Mouse (Mus musculus): Measurements from ENCODE around the gene Tgm6. TPM values are rescaled to one million over a fixed set of nuclear protein-coding genes. Genes with fewer than 3 reads are reported as not detected.

Gene Tgm6
- polyA plus RNA-seq (2015; fragmentation: Nextera tagmentation; extraction: Ambion mirVana) = not detected in 2 replicates

DNA sequence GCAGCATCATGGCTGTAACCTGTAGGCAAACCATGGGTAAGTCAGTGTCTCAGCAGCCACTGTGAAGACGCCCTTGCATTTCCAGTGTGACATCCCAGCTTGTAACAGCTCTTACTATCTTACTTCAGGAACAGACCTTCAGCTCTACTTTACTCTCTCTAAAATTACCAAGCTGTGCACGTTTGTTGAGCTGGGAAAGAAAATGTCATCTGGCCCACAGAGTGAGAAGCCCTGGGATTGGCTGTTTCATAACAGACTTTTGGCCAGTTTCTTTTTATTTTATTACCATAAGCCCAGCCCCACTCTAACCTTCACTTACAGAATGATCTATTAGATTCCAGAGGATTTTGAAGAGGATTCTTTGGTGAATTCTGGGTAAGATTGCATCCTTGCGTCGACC is at the start of gene Tgm6:
Tgm6 (plus strand) TSS at position 301 of the 400 bp plus-strand sequence.
- Histone ChIP-seq H3K4me2 (no peak within 1 kb of the TSS), H3K27me3 (replicated peaks) (no peaks in the 10 kb centered on the region), H3K27ac (replicated peaks) (peak within 1 kb of the TSS; percentile 58), H3K9me3 (no peaks in the 10 kb centered on the region), H3K4me1 (peaks cover 23% of the 10 kb centered on the region), H3K36me3 (no peaks in the 10 kb centered on the region), H3K4me3 (no peak within 1 kb of the TSS), H3K9ac (no peak within 1 kb of the TSS)
- WGBS = 60% methylated on average over 4 of the region's 4 CpGs
- ATAC-seq (ENCODE audit: extremely low read depth, insufficient number of reproducible peaks, low FRiP score, low TSS enrichment) = no peak

DNA sequence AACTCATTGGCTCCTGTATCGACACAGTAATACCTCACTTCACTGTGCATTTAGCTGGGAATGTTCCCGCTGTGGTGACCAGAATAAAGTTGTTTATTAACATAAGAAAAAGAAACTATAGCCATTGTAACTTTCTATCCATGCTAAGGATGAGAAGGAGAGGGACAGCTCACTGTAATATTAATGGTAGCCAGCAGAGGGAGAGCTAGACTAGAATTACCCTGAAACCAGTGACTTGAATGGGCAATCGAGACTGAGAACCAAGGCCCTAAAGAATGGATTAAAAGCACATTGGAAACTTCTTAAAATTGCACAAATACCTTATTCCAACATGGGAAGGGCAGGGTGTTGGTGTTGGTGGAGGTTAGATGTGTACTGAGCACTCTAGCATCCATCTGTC is 44.0 kb upstream of the Tgm6 start:
- no peaks in the 10 kb centered on the region for H3K27me3 ChIP-seq (replicated peaks)
- no peak overlapping the region for H3K9ac ChIP-seq
- no peaks in the 10 kb centered on the region for H3K36me3 ChIP-seq
- no peaks in the 10 kb centered on the region for H3K4me1 ChIP-seq
- WGBS = 25% methylated on average over 3 of the region's 3 CpGs
- H3K27ac ChIP-seq (replicated peaks) = no peak overlapping the region
- no peak overlapping the region for H3K4me2 ChIP-seq
- no peaks in the 10 kb centered on the region for H3K9me3 ChIP-seq
- ATAC-seq (ENCODE audit: extremely low read depth, insufficient number of reproducible peaks, low FRiP score, low TSS enrichment) = no peak
- no peak overlapping the region for H3K4me3 ChIP-seq

DNA sequence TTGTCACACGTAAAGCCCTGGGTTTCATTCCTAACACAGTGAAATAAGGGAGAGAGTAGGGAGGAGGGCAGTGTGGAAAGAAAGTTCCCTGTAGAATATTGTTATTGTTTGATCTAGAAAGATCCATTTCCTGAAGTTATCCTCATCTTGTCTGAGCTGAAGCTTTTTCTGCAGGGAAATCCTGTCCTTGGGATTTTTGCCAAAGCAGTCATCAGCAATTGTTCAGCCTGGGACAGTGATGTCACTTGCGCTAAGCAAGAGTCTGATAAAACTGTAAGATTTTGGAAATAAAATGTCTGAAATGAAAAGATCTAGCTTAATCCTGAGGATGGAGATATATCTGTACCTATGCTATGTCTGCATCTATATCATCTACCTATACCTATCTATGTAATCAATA is 41.8 kb upstream of the Tgm6 start:
- Histone ChIP-seq H3K4me3 (no peak overlapping the region), H3K27me3 (replicated peaks) (no peaks in the 10 kb centered on the region), H3K36me3 (no peaks in the 10 kb centered on the region), H3K9ac (no peak overlapping the region), H3K4me2 (no peak overlapping the region), H3K9me3 (no peaks in the 10 kb centered on the region), H3K4me1 (no peaks in the 10 kb centered on the region), H3K27ac (replicated peaks) (no peak overlapping the region)
- 69% methylated on average over 2 of the region's 2 CpGs for WGBS
- no peak for ATAC-seq (ENCODE audit: extremely low read depth, insufficient number of reproducible peaks, low FRiP score, low TSS enrichment)

DNA sequence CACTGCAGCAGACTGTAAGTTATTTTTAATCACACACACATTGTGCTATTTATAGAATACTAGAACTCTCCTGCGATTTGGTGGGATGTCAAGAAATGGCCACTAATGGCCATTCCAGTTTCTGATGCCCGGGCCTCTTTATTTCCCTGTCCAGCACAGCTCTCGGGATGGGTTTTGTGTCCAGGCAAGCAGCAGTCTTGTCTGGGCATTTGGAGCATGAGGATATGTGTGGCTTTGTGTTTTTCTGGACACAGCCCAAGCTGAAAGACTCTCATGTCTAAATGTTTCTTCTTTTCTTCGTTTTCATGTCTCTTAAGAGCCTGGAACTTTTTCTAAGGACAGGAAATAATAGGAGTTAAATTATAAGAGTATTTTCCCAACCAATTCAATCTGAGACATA is 588 bp downstream of the Tgm6 start:
- Histone ChIP-seq H3K4me1 (peaks cover 23% of the 10 kb centered on the region), H3K4me2 (no peak overlapping the region), H3K36me3 (no peaks in the 10 kb centered on the region), H3K9ac (no peak overlapping the region), H3K4me3 (no peak overlapping the region), H3K27ac (replicated peaks) (peak overlapping the region; percentile 58), H3K27me3 (replicated peaks) (no peaks in the 10 kb centered on the region), H3K9me3 (no peaks in the 10 kb centered on the region)
- no peak for ATAC-seq (ENCODE audit: extremely low read depth, insufficient number of reproducible peaks, low FRiP score, low TSS enrichment)
- whole genome bisulfite sequencing = 45% methylated on average over 4 of the region's 4 CpGs

DNA sequence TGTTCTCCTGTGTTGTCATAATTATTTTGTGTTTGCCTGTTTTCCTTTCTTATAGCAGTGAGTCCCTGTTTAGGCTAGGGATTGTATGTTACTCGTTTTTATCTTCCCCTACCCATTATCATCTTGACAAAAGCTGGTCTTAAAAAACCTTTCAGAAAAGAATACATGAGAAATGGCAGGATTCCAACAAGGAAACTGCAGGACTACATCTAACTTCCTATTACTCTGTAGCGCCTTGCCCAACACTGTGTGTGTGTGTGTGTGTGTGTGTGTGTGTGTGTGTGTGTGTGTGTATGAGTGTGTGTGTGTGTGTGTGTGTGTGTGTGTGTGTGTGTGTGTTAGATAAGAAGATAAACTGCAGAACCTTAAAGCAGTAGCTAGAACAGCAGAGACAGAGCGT is 1.2 kb downstream of the Tgm6 start:
- peaks cover 23% of the 10 kb centered on the region for H3K4me1 ChIP-seq
- no peaks in the 10 kb centered on the region; the same call in 1 of the 2 replicates for H3K27me3 ChIP-seq (replicated peaks)
- ATAC-seq (ENCODE audit: extremely low read depth, insufficient number of reproducible peaks, low FRiP score, low TSS enrichment) = no peak
- no peak overlapping the region for H3K4me3 ChIP-seq
- WGBS = 34% methylated on average over 3 of the region's 3 CpGs
- H3K4me2 ChIP-seq = no peak overlapping the region
- H3K9ac ChIP-seq = no peak overlapping the region
- H3K27ac ChIP-seq (replicated peaks) = peak overlapping the region; percentile 58; the same call in 1 of the 2 replicates
- no peaks in the 10 kb centered on the region for H3K9me3 ChIP-seq
- H3K36me3 ChIP-seq = no peaks in the 10 kb centered on the region

DNA sequence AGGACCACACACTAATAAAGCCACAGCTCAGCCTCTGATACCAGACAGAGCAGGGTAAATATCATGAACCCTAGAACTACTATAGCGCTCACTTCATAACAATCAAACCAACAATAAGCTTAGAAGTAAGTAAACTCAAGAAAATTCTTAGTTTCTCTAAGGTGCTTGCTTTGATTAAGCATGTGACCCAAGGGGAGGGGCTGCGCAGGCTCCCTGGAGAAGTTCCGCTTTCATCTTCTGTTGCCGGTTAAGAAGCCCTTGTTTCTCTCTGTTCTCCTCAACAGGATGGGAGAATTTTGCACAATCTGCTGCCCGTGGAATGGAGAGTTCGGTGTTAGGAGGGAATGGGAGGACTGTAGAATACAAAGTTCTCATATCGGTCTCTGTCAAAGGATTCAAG is 6.4 kb downstream of the Tgm6 start:
- Histone ChIP-seq H3K36me3 (no peaks in the 10 kb centered on the region), H3K9me3 (no peaks in the 10 kb centered on the region), H3K4me3 (no peak overlapping the region), H3K27ac (replicated peaks) (no peak overlapping the region), H3K4me2 (no peak overlapping the region), H3K9ac (no peak overlapping the region), H3K27me3 (replicated peaks) (peaks cover 13% of the 10 kb centered on the region; the same call in 1 of the 2 replicates), H3K4me1 (peaks cover 7% of the 10 kb centered on the region)
- 73% methylated on average over 7 of the region's 7 CpGs for WGBS
- no peak for ATAC-seq (ENCODE audit: extremely low read depth, insufficient number of reproducible peaks, low FRiP score, low TSS enrichment)

DNA sequence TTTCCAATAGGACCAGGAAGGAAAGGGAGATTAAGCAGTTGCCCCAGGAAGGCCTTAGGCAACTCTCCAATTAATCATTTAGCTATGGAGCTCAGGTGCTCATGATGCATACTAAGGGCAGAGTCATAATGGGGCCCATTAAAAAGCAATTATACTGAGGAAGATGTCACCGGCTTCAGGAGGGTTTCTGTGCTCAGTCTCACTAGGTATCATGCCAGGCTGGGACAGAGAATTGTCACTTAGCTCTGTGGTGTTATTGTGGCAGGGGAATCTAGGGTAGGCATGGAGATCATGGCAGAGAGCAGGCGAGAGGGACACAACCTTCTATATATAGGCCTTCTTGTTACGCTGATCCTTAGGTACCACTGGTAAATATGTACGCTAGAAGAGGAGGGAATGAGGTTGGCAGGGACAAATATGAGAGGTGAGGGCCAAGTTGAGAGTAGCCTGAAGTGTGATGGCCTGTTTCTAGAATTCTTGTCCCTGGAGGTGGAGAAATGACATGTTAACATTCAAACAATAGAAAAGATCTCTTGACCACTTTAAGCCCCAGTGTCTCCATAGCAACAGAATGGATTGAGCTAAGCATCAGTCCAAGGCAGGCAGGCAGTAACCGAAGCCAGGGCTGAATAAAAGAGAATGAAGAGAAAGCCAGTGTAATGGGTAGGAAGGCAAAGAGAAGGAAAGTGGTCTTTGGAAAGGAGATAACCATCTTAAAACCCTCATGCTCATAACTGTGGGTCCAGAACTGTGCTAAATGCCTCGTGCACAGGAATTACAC is 13.3 kb downstream of the Tgm6 start:
- no peak for ATAC-seq (ENCODE audit: extremely low read depth, insufficient number of reproducible peaks, low FRiP score, low TSS enrichment)
- H3K9me3 ChIP-seq = no peaks in the 10 kb centered on the region
- H3K27me3 ChIP-seq (replicated peaks) = 0 out of 2 replicates have a peak, but pooled peaks cover 7% of the 10 kb centered on the region
- no peak overlapping the region for H3K27ac ChIP-seq (replicated peaks)
- 63% methylated on average over 6 of the region's 6 CpGs for whole genome bisulfite sequencing
- no peak overlapping the region for H3K9ac ChIP-seq
- no peak overlapping the region for H3K4me3 ChIP-seq
- H3K4me1 ChIP-seq = no peaks in the 10 kb centered on the region
- H3K36me3 ChIP-seq = no peaks in the 10 kb centered on the region
- no peak overlapping the region for H3K4me2 ChIP-seq

DNA sequence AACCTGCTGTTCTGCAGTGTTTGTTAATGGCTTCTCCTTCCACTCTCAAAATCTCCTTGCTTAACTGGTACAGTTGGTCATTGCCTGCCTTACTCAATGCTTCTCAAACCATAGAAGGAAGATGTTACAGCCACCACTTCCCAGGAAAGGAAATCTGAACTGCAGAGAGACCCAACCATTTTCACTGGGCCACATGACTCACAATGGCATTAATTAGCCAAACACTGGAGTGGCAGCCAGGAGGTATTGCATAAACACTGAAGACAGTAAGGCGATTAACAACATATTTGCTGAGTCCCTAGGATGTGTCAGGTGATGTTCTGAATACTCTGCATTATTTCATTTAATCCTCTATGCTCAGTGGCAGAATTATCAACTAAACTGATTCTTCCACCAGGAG is 13.9 kb downstream of the Tgm6 start:
- H3K36me3 ChIP-seq = no peaks in the 10 kb centered on the region
- 69% methylated on average over 1 of the region's 1 CpGs for WGBS
- H3K27me3 ChIP-seq (replicated peaks) = 0 out of 2 replicates have a peak, but pooled peaks cover 5% of the 10 kb centered on the region
- H3K4me3 ChIP-seq = no peak overlapping the region
- no peaks in the 10 kb centered on the region for H3K9me3 ChIP-seq
- no peak overlapping the region for H3K27ac ChIP-seq (replicated peaks)
- no peaks in the 10 kb centered on the region for H3K4me1 ChIP-seq
- H3K4me2 ChIP-seq = no peak overlapping the region
- no peak overlapping the region for H3K9ac ChIP-seq
- ATAC-seq (ENCODE audit: extremely low read depth, insufficient number of reproducible peaks, low FRiP score, low TSS enrichment) = no peak

DNA sequence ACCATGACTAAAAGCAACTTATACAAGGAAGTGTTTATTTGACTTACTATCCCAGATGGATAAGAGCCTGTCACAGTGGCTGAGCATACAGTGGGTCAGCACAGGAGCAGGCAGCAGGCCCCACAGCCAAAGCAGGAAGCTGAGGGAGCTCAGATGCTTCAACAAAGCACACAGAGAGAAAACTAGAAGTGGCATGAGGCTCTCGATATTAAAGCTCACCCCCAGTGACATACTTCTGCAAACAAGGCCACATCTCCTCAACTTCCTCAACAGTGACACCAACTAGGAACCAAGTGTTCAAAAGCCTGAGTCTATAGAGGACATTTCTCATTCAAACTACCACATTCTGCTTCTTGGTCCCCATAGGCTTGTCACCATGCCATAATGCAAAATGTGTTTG is 17.5 kb downstream of the Tgm6 start:
- Histone ChIP-seq H3K9me3 (no peaks in the 10 kb centered on the region), H3K4me1 (no peaks in the 10 kb centered on the region), H3K4me3 (no peak overlapping the region), H3K36me3 (no peaks in the 10 kb centered on the region), H3K27ac (replicated peaks) (no peak overlapping the region), H3K4me2 (no peak overlapping the region), H3K9ac (no peak overlapping the region), H3K27me3 (replicated peaks) (0 out of 2 replicates have a peak, but pooled peaks cover 5% of the 10 kb centered on the region)
- no peak for ATAC-seq (ENCODE audit: extremely low read depth, insufficient number of reproducible peaks, low FRiP score, low TSS enrichment)
- 41% methylated on average over 1 of the region's 1 CpGs for WGBS

DNA sequence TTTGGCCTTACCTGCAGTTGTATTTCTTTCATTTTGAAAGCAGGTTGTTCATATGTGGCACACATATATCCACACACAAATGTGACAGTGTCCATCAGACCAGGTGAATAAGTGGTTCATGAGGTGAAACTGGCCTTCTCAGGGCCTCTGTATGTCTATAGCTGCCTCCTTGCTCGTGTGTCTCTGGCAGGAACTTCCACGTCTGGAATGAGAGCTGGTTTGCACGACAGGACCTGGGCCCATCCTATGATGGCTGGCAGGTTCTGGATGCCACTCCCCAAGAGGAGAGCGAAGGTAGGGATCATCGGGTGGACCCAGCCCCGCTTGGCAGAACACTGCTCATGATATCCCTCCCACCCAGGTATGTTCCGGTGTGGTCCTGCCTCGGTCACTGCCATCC is 30.8 kb downstream of the Tgm6 start:
- no peak overlapping the region for H3K27ac ChIP-seq (replicated peaks)
- no peak for ATAC-seq (ENCODE audit: extremely low read depth, insufficient number of reproducible peaks, low FRiP score, low TSS enrichment)
- H3K4me2 ChIP-seq = no peak overlapping the region
- H3K4me1 ChIP-seq = no peaks in the 10 kb centered on the region
- no peaks in the 10 kb centered on the region for H3K9me3 ChIP-seq
- H3K9ac ChIP-seq = no peak overlapping the region
- H3K4me3 ChIP-seq = no peak overlapping the region
- 88% methylated on average over 8 of the region's 8 CpGs for WGBS
- no peaks in the 10 kb centered on the region for H3K27me3 ChIP-seq (replicated peaks)
- no peaks in the 10 kb centered on the region for H3K36me3 ChIP-seq

DNA sequence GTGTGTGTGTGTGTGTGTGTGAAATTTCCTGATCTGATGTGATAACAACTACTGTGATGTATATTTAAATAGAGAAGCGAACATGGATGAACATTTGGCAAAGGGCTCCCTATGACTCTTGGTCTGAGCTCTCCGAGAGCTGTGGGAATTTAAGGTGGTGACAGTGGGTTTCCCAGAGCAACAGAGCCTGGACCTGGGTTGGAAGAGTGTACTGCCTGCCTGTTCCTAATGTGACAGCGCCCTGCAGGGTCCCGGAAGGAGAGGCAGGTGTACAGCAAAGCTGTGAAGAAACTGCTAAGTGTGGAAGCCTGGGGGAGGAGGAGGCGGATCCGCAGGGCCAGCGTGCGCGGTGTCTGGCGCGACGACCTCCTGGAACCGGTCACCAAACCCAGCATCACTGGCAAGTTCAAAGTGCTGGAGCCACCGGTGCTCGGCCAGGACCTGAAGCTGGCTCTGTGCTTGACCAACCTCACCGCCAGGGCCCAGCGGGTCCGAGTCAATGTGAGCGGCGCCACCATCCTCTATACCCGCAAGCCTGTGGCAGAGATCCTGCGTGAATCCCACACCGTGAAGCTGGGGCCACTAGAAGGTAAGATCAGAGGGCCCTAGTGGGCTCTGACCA is 32.6 kb downstream of the Tgm6 start:
- H3K27ac ChIP-seq (replicated peaks) = no peak overlapping the region
- no peak overlapping the region for H3K4me3 ChIP-seq
- H3K9ac ChIP-seq = no peak overlapping the region
- H3K36me3 ChIP-seq = no peaks in the 10 kb centered on the region
- H3K9me3 ChIP-seq = no peaks in the 10 kb centered on the region
- 76% methylated on average over 23 of the region's 23 CpGs for WGBS
- ATAC-seq (ENCODE audit: extremely low read depth, insufficient number of reproducible peaks, low FRiP score, low TSS enrichment) = no peak
- H3K4me2 ChIP-seq = no peak overlapping the region
- H3K4me1 ChIP-seq = no peaks in the 10 kb centered on the region
- H3K27me3 ChIP-seq (replicated peaks) = no peaks in the 10 kb centered on the region
